Mouse (Mus musculus): ENCODE data around the gene Wnt11.

The Wnt11 gene

DNA sequence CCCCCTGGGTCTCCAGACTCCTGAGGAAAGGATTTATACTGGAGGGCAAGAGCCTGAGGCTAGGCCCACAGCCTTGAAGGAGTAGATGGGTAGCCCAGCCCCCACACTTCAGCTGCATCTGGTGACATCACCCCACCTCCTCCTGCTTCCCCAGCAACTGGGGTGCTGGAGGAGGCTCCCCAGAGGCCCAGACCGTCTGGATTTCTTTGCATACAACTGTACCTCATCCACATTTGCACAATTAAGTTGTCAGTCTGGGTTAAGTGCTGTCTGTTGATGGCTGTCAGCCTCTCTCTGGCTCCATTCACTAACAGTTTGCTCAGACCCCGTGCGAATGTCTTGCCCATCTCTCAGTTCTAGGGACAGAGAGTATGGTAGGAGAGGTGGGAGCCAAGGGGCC lies 6.9 kb upstream of the Wnt11 start:
- DNase-seq (ENCODE audit: low read depth in 2 of 2, low spot score in 2 of 2): no peak

DNA sequence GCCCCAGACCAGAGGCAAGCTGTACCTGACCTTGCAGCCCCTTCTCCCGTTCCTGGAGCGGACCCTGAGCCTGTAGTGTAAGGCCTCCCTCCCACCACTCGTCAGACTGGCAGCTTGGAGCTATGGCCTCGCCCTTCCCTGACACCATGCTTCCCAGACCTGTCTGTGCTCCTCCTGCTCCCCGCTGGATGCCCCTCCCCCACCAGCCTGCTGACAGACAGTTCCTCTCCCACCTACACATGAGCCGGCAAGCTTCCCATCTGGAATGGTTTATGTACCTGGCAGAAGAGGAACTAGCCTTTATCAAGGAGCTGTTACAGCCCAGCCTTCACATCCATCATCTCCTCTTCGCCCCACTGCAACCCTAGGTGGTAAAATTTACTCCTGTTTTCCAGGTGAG lies 6.0 kb upstream of the Wnt11 start:
- no peak for DNase-seq (ENCODE audit: low read depth in 2 of 2, low spot score in 2 of 2)

DNA sequence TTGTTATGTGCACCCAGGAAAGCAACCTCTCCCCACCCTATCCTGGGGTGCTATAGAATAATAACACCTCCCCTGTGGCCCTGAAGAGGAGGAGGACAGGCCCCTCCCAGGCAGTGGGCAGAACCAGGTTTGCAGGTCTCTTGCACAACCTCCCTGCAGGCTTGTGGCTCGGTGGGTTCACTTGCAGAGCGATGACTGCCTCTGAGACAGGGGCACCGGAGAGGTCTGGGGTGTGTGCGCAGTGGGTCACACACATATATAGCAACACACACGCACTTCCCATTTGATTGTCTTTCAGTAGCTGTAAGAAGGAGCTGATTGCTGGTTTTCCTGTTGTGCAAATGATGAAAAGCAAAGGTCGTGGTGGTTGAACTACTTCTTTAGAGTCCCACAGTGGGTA lies 3.6 kb upstream of the Wnt11 start:
- no peak for DNase-seq (ENCODE audit: low read depth in 2 of 2, low spot score in 2 of 2)

DNA sequence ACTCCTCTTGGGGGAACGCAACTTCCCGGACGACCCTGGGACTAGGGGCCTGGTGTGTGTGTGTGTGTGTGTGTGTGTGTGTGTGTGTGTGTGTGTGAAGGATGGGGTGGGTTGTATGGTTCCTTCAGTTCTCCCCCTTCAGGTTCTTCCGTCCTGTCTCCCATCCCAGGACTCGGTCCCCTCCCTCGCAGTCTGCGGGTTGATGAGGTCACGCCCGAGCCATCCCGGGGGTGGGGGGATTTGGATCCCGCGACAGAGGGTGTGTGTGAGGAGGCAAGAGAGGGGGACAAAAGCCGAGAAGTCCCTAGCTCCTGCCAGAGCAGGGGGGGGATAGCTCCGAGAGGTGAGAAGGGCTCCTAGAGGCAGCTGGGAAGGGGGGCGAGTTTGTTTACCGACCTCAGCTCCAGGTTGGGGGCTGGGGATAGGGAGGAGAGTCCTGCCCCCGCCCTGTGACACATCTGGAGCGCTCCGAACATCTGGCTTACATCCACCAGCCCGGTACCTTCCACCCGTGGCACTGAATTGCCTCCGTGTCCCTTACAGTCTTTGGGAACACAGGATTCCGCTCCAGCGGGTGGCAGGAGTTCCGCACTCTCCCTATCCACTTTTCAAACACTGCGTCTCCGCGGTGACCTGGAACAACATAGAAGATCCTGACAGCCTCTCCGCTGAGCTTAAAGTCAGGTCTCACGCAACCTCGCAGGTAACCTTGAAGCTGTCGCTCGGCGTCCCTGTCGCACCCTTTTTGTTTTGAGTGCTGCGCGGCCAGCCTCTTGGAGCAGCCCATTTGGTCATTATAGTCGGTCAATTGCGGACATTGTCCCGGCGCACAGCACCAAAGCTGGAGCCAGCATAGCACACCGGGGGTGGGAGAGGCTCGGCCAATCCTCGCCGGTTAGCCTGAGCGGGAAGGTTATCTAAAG lies 868 bp downstream of the Wnt11 start:
- DNase-seq (ENCODE audit: low read depth in 2 of 2, low spot score in 2 of 2): peak in 1 of 2 experiments; percentile 11

DNA sequence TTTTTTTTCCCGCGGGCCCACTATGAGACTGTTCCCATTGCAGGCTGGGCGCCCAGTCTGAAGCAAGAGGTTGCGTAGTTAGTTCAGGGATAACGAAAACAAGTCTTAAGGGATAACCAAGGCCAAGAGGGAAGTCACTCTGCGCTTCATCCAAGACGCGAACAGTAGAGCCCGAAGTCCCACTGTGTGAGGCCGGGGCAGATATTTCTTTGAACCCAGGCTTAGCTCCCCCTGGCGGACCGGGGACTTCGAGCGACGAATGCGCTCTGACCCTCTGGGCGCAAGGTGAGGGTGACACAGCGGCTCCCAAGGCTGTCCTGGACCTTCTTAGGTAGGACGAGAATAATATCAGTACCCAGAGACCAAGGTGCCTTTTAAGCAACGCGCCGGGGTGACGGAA lies 1.7 kb downstream of the Wnt11 start:
- DNase-seq (ENCODE audit: low read depth in 2 of 2, low spot score in 2 of 2): peak; percentile 51 to 72

DNA sequence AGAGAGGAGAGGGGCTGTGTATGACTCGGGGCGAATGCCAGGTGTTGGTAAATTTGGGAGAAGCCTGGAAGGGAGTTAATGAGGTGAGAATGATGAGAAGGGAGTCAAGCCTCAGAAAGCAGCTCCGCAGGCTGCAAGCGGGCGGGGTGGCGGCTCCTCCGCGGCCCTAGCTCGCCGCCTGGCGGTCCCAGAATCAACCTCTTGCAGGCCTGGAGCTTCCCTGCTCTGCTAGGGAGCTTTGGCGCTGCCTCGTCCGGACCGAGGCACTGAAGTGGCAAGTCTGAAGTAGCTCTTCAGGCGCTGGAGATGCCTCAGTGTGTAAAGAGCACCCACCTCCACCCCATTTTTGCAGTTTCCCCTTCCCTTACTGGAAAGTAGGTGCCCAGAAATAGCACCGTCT lies 3.0 kb downstream of the Wnt11 start:
- peak; percentile 41 to 59 for DNase-seq (ENCODE audit: low read depth in 2 of 2, low spot score in 2 of 2)

DNA sequence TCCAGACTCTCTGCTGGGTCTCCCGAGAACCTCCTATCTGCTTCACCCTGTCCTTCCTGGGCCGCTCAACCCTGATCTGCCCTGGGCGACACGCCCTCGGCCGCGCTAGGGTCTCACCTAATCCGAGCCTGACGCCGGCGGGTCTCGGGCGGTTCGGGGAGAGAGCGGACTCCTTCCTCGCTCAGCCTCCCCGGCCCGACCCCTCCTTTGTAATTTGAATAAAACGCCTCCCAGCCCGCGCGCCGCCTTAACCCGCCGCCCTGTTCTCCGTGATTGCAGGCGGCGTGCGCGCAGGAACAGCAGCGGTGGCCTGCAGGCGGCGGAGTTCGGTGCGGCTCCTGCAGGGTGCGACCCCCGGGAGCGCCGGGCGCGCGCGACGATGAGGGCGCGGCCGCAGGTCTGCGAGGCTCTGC lies 3.8 kb downstream of the Wnt11 start:
- peak in 1 of 2 experiments; percentile 19 for DNase-seq (ENCODE audit: low read depth in 2 of 2, low spot score in 2 of 2)

DNA sequence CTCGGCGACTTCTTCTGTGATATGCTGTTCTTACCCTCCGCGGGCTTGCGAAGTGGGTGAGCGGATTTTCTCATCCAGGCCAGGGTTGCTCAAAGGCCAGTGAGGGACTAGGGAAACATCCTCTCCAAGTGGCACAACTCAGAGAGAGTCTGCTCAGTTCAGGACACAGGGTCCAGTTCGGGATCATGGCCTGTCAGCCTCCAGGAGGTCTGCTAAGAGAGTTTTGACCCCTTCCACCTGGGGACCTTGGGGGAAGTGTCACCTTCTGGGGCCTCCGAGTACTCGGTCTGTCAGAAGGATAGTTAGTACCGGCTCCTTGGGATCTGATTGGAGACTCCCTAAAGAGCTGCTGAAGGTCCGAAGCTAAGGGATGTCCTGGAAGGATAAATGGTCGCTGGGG lies 4.4 kb downstream of the Wnt11 start:
- DNase-seq (ENCODE audit: low read depth in 2 of 2, low spot score in 2 of 2): no peak

DNA sequence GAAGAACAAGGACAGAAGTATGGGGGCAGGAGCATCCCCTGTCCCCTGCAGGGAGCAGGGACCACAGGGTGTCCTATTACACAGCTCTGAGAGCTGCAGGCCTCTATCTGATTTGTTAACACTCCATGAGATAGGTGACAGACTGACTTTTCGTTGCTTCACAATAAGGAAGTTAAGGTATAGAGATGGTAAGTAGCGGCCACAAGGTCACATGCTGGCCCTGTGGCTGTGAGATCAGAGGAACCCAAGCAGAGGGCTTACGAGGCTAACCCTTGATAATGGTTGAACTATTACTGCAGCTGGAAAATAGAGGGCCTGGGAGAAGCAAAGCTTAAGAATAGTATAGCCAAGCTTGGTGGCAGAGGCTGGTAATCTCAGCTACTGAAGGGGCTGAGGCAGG lies 5.9 kb downstream of the Wnt11 start:
- no peak for DNase-seq (ENCODE audit: low read depth in 2 of 2, low spot score in 2 of 2)

DNA sequence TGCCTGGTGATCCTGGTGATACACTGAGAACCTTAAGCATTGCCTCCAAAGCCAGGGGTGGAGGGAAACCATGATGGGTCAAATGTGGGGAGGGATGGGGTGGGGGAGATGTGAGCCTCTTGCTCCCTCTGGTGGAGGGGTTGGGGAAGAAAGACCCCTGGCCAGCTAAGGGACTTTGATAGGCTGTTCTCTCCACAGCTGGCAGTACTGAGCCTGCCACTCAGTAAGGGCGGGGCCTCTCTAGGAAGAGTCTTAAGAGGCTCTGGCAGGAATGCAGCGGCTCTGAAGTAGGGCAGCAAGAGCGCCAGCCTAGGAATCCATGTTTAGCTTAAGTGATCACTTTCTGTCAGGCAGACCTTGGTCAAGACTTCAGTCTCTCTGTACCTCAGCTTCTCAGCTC lies 6.9 kb downstream of the Wnt11 start:
- no peak for DNase-seq (ENCODE audit: low read depth in 2 of 2, low spot score in 2 of 2)

DNA sequence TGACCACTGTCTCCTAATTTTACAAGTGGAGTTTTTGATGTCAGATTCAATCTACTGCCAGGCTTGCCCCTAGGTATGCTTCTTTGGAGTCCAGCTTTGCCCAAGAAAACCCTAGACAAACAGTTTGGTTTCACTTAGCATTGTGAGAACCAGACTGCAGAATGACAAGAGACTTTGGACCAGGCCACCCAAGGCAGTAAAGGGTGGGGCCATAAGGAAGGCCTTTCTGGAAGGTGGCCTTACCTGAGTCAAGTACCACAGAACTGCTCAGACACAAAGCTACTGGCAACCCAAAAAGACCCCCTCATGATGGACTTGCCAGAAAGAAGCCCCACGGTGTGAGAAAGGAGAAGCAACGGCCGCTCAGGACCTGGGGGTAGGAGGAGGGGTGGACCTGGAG lies 8.1 kb downstream of the Wnt11 start:
- DNase-seq (ENCODE audit: low read depth in 2 of 2, low spot score in 2 of 2): no peak

DNA sequence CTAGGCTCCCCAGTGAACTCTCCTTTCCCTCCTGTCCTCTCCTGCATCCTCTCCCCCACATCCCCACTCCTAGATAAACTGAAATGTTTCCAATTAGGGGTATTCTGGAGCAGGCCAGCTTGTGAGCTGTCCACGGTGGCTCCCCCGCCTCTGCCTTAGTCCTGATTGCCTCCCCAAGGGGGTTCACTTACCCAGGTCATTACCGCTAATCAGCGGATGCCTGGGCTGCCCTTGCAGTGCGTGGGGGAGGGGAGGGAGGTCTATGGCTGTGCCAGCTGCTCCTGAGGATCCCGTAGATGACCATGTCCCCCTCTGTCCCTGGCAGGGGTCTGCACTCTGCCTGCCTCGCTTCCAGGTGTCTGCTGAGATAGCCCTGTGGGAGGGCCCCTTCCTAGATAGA lies 8.7 kb downstream of the Wnt11 start:
- no peak for DNase-seq (ENCODE audit: low read depth in 2 of 2, low spot score in 2 of 2)

DNA sequence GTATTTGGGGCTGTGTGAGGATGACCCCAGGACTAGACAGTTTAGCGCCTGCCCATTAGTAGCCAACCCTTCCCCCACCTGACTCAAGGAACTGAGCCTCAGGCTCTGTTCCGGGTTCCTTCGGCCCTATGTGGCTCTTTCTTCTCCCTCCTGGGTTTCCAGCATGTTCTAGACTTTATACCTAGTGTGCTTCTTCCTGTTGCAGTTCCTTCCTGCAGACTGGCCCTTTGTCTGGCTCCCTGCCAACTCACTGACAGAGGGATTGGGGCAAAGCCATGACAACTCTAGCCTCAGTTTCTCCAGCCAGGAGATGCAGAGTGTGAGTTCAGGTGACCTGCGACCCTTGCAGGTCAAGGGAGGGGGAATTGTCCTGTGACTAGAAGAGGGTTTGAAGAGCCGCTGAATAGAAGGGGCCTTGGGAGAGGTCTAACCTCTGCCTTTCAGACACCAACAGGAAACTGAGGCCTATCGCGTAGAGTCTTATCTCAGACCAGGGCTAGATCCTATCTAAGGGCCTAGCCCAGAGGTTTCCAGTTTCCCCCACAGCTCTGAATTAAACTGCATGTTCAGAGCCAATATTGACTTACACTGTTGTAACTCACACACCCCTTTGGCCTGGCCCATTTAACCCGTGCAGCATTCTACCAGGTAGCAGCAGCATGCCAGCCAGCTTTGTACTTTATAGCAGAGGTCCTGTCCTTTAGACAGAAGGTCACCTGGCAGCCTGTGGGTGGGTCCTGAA lies 14.2 kb downstream of the Wnt11 start:
- no peak for DNase-seq (ENCODE audit: low read depth in 2 of 2, low spot score in 2 of 2)

DNA sequence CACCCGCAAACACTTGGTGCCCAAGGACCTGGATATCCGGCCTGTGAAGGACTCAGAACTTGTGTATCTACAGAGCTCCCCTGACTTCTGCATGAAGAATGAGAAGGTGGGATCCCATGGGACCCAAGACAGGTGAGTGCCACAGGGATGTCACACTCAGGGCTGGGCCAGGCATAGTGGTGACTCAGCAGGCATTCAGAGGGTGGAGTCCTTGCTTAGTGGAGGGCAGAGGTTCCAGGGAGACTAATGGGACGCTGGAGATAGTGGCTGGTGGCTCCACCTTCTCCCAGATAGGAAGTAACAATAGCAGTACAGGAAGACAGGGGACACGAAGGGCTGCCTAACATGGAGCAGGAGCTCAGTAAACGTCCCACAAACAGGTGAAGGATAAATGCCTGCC lies 15.5 kb downstream of the Wnt11 start:
- DNase-seq (ENCODE audit: low read depth in 2 of 2, low spot score in 2 of 2): no peak

DNA sequence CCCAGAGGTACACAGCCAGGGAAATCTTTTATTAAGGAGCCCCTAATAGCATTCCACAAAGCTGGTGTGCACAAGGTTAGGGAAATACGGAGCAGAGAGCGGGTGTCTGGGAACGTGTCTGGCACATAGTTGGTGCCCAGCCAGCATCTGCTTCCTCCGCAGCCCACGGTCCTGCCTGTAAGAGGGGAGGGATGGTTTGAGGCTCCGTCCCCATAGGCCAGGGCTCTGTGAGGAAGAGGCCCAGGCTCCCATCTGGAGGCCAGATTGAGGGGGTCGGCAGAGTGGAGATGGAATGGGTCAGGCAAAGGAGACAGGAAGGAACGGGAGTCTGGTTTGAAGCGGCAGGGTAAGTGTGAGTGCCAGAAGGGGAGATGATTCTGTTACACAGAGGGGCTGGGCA lies 16.3 kb downstream of the Wnt11 start:
- DNase-seq (ENCODE audit: low read depth in 2 of 2, low spot score in 2 of 2): no peak

DNA sequence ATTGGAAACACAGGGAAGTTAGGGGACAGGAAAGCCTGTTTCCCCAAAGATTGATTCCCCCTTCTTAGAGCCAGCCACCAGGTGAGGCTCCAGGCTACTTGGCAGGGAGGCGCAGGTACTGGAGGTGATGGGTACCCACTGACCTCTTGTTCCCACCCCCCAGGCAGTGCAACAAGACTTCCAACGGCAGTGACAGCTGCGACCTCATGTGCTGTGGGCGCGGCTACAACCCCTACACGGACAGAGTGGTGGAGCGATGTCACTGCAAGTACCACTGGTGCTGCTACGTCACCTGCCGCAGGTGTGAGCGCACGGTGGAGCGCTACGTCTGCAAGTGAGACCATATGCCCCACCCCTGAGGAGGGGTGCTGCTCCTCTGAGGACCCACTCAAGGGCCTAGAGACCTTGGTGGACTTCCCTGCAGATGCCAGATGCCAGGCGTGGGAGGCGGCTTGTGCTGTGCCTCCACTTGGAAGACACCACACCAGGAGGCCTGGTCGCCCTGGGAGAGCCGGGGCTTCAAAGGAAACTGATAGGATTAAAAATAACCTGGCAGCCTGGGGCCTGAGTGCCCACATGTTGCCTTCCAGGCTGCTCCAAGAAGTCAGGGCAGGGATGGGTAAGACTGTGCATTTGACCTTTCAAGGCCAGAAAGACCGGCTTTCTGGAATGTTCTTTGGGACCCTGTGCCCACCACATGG lies 18.2 kb downstream of the Wnt11 start:
- DNase-seq (ENCODE audit: low read depth in 2 of 2, low spot score in 2 of 2): no peak

DNA sequence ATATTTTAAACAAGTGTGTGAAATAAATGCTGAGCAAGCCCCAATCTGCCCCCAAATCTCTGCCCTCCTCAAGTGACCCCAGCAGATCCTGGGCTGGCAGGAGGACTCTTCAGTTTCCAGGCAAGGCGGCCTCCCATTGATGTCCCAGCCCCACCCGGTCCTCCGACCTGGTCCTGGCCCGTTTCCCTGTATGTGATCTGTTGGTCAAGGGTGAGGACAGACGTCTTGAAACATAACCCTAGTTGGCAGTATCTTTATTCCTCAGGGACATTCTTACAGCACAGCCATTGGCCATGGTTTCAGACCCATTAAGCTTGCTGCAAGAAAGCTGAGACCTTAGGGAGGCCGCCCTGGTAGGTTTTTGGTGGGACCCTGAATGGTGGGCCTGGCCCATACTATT lies 18.9 kb downstream of the Wnt11 start:
- no peak for DNase-seq (ENCODE audit: low read depth in 2 of 2, low spot score in 2 of 2)

DNA sequence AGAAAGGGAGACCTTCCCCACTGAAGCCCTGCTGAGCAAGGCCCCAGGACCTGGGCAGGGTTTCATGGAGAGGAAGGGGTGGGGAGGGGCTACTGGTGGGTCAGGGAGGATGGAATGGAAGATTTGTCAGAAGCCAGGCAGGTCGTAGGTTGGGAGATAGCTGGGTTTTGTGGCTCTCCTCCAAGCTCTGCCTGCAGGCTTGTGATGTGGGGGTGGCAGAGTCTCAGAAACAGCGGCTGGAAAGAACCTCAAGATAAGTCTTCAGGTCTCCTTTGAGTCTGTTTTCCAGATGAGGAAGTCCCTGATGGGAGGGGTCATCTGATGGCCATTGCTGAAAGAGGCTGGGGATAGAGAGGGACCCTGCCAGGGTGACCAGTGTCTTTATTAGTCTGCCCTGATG lies 20.5 kb downstream of the Wnt11 start:
- no peak for DNase-seq (ENCODE audit: low read depth in 2 of 2, low spot score in 2 of 2)

DNA sequence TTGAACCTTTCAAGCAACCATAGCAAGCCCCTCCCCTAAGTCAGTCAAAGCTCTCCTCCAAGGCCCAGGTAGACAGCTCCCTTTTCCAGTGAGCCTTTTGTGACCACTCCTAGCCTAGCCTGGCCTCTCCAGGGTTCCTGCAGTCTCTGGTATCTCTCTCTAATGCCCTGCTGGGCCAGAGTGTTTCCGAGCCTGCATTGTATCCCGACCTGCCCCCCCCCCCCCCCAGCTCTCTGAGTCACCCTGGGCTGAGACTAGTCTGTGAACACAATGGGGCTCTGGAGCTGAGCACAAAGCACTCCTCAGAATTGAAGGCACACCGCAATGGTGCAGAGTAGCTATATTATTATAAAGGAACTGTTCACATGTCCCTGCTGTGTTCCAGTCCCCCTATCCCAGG lies 21.2 kb downstream of the Wnt11 start:
- DNase-seq (ENCODE audit: low read depth in 2 of 2, low spot score in 2 of 2): no peak

DNA sequence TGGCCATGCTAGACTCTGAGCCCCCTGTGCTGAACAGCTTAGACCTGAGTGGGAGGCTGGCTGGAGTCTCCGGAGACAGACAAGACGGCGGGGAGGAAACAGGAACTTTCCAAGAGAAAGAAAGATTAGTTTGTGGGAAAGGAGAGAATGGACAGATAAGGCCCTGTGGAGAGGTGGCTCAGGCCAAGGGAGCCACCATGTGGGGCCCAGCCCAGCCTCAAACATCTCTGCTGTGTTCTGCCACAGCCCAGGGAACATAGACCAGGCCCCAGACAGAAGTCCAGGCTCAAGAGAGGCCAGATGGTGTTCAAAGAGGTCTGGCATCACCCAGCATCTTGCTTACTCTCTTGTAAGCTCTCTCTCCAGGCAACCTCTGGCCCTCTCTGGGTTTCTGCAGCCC lies 22.2 kb downstream of the Wnt11 start:
- DNase-seq (ENCODE audit: low read depth in 2 of 2, low spot score in 2 of 2): no peak

DNA sequence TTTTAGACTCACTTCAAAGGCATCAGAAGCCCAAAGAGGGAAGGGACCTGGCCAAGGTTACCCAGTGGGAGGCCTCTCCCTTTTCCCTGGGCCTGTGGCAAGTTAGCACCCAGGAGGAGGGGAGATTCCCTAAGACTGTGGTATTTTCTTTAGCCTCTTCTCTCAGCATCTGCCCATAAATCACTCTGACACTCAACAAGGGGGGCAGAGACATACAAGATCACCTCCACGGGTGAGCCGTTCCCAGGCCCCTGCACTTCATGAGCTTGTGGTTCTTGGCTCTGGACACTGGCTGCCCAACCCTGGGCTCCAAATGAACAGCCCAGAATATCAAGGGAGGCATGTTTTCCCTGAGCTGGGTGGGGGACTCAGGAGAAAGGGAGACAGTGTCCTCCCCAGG lies 26.1 kb downstream of the Wnt11 start:
- no peak for DNase-seq (ENCODE audit: low read depth in 2 of 2, low spot score in 2 of 2)

DNA sequence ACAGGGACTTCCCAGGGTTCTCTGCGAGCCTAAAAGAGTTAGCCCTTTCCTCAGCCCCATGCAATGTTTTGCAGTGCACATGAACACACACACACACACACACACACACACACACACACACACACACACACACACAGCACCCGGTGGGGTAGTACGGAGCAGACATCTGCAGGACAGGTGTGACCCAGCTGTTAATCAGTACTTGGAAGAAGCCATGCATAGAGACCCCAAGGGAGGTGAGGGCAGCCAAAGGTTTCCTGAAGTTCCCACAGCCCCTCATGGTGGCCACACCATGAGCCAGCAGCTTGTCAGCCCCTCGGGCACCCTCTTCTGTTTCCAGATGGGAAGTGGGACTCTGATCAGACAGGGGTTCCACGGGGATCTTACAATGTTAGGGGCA lies 28.1 kb downstream of the Wnt11 start:
- no peak for DNase-seq (ENCODE audit: low read depth in 2 of 2, low spot score in 2 of 2)
